ENCODE assay signal across 24 mouse cellular contexts in genomic region chr4:141810975-141811374, GRCm38 (mm10). TPM values are rescaled to one million over a fixed set of nuclear protein-coding genes. Genes with fewer than 3 reads are reported as not detected.
"Had no signal": no experiment of that assay in that cellular context is flagged by ENCODE, and none has a peak within 500 bp of the region (broad histone marks: within the 10 kb centered on the region; RNA-seq: fewer than 3 reads in every experiment).

No protein-coding gene starts in this region.

- H3K4me1 ChIP-seq: lung, embryonic 15.5 days had no signal

- H3K4me2 ChIP-seq: lung, embryonic 15.5 days; midbrain, embryonic 11.5 days; midbrain, embryonic 13.5 days; neural tube, embryonic 13.5 days; neural tube, embryonic 15.5 days had no signal

- H3K4me3 ChIP-seq: lung, embryonic 15.5 days; megakaryocyte, embryonic 14.5 days; midbrain, embryonic 13.5 days; myocyte; neural tube, embryonic 13.5 days; neural tube, embryonic 15.5 days had no signal

- ATAC-seq: lung, postnatal 0 days; midbrain, embryonic 16.5 days had no signal

- H3K27ac ChIP-seq: lung, embryonic 15.5 days; macrophage; midbrain, embryonic 13.5 days; neural tube, embryonic 13.5 days; neural tube, embryonic 15.5 days had no signal

- H3K9me3 ChIP-seq: lung, embryonic 15.5 days; megakaryocyte, embryonic 14.5 days; midbrain, embryonic 13.5 days; neural tube, embryonic 13.5 days; neural tube, embryonic 15.5 days had no signal

- H3K9ac ChIP-seq: lung, embryonic 15.5 days; midbrain, embryonic 13.5 days; neural tube, embryonic 13.5 days; neural tube, embryonic 15.5 days had no signal

- H3K27me3 ChIP-seq: lung, embryonic 15.5 days; megakaryocyte, embryonic 14.5 days; midbrain, embryonic 13.5 days; neural tube, embryonic 13.5 days; neural tube, embryonic 15.5 days had no signal

- DNase-seq: lung, adult 2 months; lung, postnatal 14 days; lung, postnatal 36 days; retina, postnatal 1 day; right cerebral cortex, adult 18-20 months; right cerebral cortex, postnatal 25 days; right cerebral cortex, postnatal 4 days; spleen, adult 18-20 months; thymus, adult 18-20 months; thymus, postnatal 25 days had no signal

RNA-seq across cellular contexts. Expression of gene Cela2a, which starts 15.0 kb away (rescaled TPM):
- total RNA-seq: megakaryocyte progenitor cell, adult 5-6 weeks had no signal
- polyA plus RNA-seq: lung, embryonic 15.5 days; lung, postnatal 0 days; macrophage; midbrain, embryonic 11.5 days; midbrain, embryonic 13.5 days; myocyte; neural tube, embryonic 11.5 days; neural tube, embryonic 13.5 days; neural tube, embryonic 15.5 days; stomach, embryonic 14.5 days had no signal

RNA-seq across cellular contexts. Expression of gene Ctrc, which starts 35.2 kb away (rescaled TPM):
- total RNA-seq: megakaryocyte progenitor cell, adult 5-6 weeks had no signal
- polyA plus RNA-seq: liver, embryonic 16.5 days; lung, adult 2 months; lung, embryonic 15.5 days; lung, postnatal 0 days; macrophage; midbrain, embryonic 11.5 days; midbrain, embryonic 13.5 days; midbrain, embryonic 16.5 days; myocyte; neural tube, embryonic 11.5 days; neural tube, embryonic 13.5 days; neural tube, embryonic 15.5 days; stomach, embryonic 14.5 days had no signal
